Mouse (Mus musculus) lung, adult 18-20 months (tissue): ENCODE measurements at regions not wholly inside any gene's neighbourhood (a gene's known extent, or its start where the extent isn't known, plus 50 kb on each side); places are given as distances from the start of the nearest gene placed in this dataset.

Experiments used
- DNase-seq, 2 experiments: peaks; one replicate each; pipeline ENCODE4 v3.0.0; 2022; ENCODE audit warnings: mixed read lengths in 2 of 2

DNA sequence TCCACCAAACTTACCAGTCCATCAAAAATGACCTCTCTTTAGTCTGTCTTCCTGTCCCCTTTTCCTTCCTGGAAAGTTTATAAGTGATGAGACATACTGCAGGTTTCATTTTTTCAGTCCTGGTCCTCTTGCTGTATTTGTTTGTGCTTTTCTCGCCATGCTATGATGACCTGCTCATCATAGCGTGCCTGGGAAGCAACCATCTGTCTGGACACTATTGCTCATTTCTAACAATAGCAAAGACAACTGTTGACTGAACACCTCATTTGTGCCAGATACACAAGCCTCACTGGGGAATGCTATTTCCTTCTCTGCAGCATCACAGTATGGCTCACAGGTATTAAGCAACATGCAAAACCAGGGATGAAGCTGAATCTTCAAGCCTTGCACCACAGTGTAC lies 85.2 kb upstream of the Cdkn2b start:
- no peak for DNase-seq

DNA sequence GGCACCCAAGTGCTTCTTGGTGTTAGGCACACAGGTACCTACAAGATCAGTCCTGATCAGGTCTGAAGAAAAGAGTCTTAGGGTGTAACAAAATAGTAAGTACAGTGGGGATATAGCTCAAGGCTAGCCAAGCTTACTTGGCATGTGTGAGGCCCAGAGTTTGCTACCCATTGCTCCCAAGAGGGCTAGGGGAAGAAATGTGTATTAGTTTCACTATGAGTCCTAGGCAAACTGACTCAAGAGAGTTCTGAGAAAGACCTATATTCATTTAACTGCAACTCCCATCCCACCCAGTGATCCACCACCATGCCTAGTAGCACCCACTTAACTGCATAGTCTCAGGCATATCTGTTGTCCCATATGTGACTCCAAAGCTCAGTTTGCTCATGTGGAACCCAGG lies 84.5 kb upstream of the Cdkn2b start:
- no peak for DNase-seq

DNA sequence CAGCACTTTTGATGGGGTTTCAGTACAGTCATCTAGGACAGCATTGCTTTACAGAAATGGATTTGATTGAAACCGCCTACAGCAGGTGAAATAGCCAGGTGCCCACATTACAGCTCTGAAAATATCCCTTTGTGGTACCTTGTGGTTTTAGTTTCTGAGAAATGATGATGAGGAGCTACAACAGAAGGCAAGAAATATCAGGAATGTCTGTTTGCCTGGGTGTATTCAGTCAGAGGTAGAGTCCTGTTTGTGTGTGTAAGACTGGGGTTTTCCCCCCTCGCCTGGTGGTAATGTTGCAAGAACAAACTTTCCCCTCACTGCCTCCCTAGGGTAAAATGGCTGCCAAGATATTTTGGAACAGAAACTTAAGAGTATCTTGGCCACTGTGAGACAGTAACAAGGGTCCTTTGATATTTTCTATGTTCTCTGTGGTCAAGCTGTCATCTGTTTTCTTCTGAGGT lies 82.4 kb upstream of the Cdkn2b start:
- DNase-seq = no peak

DNA sequence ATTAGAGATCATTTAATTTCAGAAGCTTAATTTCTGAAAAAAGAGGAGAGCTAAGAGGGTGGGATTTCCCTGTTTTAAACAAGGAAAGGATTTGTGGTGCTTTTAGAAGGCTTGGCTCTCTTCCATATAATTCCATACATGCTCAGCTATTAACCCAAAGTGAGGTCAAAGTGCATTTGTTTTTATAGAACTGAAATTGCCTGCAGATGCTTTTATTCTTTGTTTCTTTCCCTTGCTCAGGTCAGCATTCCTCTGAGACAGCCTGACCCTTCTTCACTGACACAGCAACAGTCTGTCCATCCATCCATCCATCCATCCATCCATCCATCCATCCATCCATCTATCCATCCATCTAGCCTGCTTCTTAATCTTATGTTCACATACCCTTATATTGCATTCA lies 82.0 kb upstream of the Cdkn2b start:
- DNase-seq = no peak

DNA sequence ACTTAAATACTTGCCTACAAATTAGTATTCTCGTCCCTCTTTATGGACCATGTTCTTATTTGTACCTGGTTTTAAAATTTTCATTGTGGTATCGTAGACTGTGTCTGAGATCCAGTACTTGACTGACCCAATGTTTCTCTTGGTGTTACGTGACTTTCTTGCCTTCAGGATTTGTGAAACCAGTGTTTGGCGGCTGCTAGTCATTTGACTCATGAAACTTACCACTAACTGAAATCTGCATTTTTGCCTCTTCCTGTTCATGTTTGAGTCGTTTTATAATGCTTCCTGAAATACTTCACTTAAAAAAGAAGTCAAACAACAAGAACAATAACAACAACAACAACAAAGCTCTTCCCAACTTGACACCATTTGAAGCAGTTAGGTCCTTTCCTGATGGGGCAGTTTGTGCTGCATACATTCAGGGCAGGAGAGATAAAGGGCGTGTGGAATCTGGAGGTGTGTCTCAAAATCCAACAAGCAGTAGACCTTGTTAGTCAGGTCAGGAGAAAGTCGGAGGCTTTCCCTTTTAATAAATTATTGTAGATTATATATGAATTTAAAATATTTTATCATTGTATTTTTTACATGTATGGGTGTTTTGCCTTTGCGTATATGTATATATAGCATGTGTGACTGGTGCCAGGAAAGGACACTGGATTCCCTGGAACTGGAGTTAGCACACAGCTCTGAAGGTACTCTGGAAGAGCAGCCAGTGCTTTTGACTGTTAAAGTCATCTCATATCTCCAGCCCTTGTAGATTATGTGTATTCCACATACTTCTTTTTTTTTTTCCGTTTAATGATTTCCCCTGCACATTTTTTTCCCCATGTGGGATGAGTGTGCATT lies 80.8 kb upstream of the Cdkn2b start:
- no peak for DNase-seq

DNA sequence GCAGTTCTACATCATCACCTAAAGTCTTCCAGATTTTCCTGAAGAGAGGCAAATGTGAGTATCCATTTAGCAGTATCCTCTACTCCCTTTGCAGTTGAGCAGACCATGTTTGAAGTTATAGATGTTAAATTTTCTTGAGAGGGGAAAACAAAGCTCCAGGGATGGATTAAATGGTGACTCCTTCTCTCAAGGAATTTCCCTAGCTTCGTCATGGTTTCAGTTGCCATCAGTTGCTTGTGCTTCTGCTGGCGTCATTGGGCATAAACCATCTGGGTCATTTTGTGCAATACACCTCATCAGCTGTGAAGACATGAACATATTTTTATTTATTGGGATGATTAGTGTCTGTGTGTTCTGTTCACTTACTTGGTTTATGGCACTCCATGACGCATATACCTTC lies 72.7 kb upstream of the Cdkn2b start:
- no peak for DNase-seq

DNA sequence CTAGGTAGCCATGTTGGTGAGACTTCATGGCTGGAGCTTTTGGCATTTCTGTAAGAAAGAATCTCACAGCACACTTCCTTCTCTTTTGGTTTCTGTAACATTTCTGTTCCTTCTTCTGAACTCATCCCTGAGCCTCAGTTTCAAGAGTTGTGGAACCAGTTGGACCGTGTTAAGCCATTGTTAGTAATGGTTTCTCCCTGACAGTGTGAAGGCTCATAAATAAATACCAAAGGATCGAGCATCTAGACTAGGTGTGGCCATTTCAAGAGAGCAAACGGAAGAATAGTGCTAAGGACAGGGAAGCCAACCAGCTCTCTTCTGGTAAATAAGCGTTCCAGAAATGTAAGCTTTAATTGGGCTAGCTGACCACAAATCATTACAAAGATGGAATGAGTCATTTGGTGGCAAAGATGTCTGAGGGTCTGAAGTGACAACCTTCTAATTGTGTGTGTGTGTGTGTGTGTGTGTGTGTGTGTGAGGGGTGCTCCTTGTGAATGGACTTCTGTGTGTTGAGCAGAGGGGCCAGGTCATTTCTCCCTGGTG lies 71.7 kb upstream of the Cdkn2b start:
- DNase-seq = no peak

DNA sequence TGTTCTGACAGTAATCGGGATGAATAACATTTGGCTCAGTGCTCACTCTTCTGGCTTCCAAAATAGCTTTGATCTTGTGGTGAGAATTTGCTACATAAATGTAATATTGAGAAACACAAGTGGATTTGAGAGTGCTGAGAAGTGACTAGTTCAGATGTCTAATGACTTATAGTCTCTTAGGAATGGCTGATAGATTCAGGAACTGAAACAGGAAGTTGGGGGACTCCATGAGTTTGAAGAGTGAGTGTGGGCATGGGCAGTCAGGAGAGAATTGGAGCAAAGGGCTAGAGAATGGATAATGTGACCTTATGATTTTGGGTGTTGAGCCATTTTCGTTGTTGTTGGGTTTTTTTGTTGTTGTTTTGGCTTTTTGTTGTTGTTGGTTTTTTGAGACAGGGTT lies 70.9 kb upstream of the Cdkn2b start:
- peak in 1 of 2 experiments; percentile 11 for DNase-seq

DNA sequence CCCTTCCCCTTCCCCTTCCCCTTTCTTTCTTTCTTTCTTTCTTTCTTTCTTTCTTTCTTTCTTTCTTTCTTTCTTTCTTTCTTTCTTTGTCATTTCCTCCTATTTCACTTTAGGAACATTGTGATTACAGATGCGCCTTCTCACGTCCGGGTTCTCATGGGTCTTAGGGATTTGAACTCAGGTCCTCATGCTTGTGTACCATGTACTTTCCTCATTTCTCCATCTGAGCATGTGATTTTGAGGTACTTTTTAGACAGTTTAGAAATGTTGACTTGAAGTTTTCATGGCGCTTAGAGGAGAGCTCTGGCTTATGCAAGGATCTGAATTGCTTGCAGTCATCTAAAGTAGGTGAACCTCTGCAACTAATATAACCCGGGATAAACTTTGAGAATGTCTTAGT lies 70.2 kb upstream of the Cdkn2b start:
- DNase-seq = no peak

DNA sequence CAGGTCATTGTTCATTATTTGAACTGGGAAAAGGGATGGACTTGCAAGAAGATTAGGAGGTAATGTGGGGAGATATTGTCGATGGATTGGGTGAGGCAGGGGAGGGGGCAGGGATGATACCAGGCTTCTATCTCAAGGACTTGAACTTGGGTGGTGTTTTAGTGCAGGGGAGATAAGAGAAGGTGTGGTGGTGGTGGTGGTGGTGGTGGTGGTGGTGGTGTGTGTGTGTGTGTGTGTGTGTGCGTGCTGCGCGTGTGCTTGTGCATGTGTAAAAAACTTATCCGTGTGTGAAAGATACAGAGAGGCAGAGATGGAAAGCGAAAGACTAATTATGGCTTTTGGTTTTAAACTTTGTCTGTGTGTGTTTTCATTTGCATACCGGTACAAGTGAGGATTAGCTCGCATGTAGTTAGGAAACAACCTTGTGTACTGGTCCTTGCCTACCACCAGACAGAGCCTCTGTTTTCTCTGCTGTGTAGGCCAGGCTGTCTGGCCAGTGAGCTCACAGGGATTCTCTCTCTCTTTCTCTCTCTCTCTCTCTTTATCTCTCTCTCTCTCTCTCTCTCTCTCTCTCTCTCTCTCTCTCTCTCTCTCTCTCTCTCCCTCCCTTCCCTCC lies 69.6 kb upstream of the Cdkn2b start:
- no peak for DNase-seq

DNA sequence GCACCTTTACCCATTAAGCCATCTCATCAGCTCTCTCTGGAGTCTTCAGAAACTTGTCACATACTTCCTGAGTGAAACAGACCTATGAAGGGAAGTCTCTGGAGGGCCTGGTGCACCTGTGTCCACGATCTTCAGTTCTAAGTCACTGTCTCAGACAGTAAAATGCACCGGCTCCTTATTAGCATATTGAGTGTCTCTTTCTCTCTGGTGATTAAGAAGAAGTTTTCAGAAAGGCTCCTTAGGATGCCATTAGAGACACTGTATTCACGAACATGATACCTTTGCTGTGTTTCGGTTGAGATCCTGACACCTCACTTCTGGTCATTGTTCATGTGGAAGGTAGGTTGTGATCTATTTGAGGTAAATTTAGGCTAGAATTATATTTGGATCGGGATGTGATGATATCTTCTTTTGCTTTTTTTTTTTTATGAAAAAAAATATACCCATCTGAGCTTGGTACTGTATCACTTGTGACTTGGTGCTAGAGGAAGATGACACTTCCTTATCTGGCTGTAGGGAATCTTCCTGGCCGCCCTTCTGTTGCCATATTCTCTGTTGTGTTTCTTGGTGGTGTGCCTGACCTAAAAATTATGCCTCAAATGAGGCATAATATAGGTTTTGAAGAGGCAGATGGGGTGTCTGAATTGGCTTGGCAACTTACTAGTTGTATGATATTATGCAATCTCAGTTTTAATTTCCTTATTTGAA lies 68.9 kb upstream of the Cdkn2b start:
- no peak for DNase-seq

DNA sequence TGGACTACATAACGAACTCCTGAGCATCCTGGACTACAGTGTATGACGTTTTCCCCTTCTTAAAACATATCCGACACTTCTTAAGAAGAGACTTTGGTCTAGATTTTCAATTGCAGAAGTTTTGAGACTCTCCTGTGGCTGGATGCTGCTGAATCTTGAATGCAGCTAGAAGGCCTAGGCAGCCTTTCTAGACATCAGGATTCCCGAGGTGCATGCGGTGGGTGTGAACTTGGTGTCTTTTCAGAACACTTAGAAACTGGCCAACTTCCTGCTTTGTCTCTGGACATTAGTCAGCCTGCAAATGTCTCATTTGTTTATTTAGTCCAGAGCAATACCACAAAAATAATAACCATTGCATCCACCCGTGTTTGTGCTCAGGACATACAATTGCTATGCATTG lies 61.8 kb upstream of the Cdkn2b start:
- no peak for DNase-seq

DNA sequence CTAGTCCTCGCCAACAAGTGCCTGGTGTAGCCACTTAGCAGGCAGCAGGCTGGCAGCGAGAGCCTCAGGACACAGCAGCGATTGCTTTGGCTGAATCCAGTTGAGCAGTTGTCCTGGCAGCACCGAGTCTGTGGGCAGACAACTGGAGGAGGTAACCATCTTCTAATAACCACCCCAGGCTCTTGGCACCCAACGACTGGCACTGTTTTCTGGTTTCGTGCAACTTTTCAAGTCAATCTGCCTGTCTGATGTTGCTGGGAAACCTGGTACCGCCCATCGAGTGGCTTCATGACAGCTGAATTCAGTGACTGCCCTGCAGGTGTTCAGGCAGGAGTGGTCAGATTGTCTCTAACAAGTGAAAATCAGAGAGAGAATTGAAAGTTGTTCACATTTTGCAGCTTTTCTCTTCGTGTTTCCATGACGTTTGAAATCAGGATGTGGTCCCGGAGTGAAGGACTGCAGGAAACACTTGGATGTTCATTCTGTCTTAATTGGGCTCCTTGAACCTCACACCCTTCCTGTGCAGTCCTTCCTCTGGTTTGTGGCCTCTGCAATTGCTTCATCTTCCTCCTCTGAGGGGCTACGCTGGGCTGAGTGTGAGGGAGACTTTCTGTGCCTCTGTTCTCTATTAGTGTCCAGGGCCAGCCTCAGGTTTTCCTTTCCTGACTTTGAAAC lies 58.1 kb upstream of the Cdkn2b start:
- no peak for DNase-seq

DNA sequence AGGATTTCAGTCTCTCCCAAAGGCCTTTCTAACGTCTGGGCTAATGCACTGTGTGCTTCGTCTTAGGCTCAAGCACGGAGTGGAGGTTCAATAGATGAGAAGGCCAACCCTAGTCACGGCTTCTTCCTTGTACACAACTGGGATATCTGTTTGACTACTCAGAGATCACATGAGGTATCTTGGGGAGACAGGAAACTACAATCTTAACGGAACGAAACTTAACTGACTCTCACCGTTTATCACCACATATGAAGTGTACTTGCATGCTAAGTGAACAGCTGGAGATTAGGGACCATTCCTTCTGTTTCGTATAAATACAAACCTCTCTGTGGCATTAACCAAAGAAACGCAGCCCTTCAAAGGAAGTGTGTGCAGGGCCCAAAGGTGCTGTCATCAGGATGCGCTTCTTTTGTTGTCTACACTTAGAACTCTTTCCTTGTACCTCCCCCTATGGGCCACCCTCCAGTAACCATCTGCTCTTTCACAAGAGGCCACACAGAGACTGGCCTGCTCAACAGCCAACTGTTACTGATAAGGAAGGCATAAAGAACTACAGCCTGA lies 55.8 kb upstream of the Cdkn2b start:
- DNase-seq = no peak

DNA sequence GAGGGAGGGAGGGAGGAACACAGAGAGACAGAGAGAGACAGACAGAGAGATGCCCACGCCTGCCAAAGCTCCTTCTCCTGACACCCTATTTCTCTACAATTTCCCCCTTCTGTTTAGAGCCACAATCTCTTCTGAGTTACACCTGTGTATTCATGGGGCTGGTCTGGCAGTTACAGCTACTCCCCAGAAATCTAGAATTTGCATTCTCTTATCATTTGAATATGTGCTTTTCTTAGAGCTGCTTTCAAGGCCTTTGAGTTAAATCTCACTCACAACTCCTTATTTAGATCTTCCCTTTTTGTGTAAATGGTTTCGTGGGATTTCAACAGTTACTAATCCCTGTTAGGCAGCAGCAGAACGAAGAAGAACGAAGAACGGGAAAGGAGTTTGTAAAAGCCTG lies 55.0 kb upstream of the Cdkn2b start:
- no peak for DNase-seq

DNA sequence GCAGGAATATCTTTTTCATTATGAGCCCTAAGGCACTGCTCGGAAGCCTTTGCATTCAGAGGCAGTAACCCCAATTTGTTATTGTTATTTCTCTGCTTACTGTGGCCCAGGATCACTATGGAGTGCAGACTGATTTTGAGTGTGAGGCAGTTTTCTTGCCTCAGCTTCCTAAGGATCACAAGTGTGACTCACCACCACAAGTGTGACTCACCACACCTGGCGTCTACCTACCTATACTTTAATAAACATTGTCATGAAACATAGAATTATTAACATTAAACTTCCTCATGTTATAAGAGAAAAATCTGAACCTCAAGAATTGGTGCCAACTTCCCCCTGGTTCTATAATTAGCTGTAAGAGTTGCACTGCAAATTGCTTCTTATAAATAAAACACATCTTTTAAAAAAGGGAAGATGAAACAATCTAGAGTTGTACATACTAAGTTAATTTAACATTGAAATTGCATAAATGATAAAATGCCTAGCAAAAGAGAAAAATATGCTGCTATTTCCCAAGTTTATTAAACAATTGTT lies 52.4 kb upstream of the Cdkn2b start:
- DNase-seq = no peak

DNA sequence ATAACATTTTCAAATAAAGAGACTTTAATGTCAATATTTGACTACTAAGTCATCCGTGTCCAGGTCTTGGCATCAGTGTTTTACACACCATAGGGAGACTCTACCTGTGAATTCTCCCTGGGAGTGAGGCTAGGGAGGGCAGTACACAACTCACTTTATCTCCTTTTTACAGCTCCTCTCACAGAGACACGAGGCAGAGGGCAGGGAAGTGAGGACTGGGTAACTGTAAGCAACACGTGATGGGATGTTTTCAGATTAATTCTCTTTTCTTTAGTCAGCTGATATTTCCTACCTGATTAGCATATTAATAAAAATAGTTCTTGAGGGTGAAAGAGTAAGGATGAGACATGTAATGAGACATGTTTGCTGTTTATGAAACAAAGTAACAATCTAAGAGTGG lies 51.8 kb upstream of the Cdkn2b start:
- no peak for DNase-seq

DNA sequence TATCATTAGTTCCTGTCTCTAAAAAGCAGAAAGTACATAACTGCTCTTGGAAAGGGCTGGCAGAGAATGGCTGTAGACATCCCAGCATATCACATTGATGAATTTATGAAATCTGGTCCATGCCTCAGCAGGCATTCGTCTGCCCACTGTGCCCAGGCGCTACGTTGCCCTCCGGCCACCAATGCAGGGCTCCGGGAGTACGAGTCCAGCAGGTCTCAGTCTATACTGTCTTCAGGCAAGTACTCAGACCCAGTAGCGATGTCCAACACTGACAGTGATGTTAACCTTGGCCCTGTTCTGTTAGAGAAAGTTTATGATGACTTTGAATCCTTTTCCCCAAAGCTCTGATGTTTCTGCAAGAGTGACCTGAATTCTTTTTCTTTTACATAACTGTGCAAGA lies 50.5 kb upstream of the Cdkn2b start:
- no peak for DNase-seq
